Mouse (Mus musculus): ENCODE measurements around the gene Gdpd3. TPM values are rescaled to one million over a fixed set of nuclear protein-coding genes. Genes with fewer than 3 reads are reported as not detected.

The Gdpd3 gene
- total RNA-seq, 2 experiments from 2014 or later: 3.6 to 4.6 TPM

- intact Hi-C loops (cut with DNase I): no loop called here
Measured at GRCm38 (mm10) chr7:126781661-126782370, 15.7 kb downstream of the Gdpd3 start.

GRCm38 (mm10) chr7:126782693-126783092 lies 16.6 kb downstream of the Gdpd3 start:
- DNase-seq: no peak
- intact Hi-C loops (cut with DNase I): no loop called here

More at GRCm38 (mm10) chr7:126781661-126782370, 15.7 kb downstream of the Gdpd3 start:
- no peak for DNase-seq

GRCm38 (mm10) chr7:126784469-126784868 lies 18.3 kb downstream of the Gdpd3 start:
- intact Hi-C loops (cut with DNase I): no loop called here
- no peak for DNase-seq

- intact Hi-C loops (cut with DNase I): no loop called here
- no peak for DNase-seq
Measured at GRCm38 (mm10) chr7:126785056-126785455, 18.9 kb downstream of the Gdpd3 start.

GRCm38 (mm10) chr7:126786142-126786541 lies 20.0 kb downstream of the Gdpd3 start:
- intact Hi-C loops (cut with DNase I): no loop called here

GRCm38 (mm10) chr7:126789141-126789540 lies 23.0 kb downstream of the Gdpd3 start:
- no peak for DNase-seq
- intact Hi-C loops (cut with DNase I): no loop called here

More at GRCm38 (mm10) chr7:126786142-126786541, 20.0 kb downstream of the Gdpd3 start:
- DNase-seq: no peak

- intact Hi-C loops (cut with DNase I): loop anchor here (2.0 kb wide), 1 partner anchor 31 kb away; no protein-coding TSS in a partner anchor
- peak; percentile 98 to 99 for DNase-seq
Measured at GRCm38 (mm10) chr7:126791851-126792720, 26.0 kb downstream of the Gdpd3 start, which contains the start of gene Ppp4c. Gene Ppp4c (minus strand): TSS chr7:126792496.

- DNase-seq: no peak
- intact Hi-C loops (cut with DNase I): loop anchor here (2.0 kb wide), 1 partner anchor 32 kb away; no protein-coding TSS in a partner anchor
Measured at GRCm38 (mm10) chr7:126792721-126793443, 26.7 kb downstream of the Gdpd3 start.

GRCm38 (mm10) chr7:126793456-126794270 lies 27.5 kb downstream of the Gdpd3 start:
- intact Hi-C loops (cut with DNase I): loop anchor here (2.0 kb wide), 1 partner anchor 33 kb away; no protein-coding TSS in a partner anchor
- no peak for DNase-seq

GRCm38 (mm10) chr7:126794271-126794605 lies 28.1 kb downstream of the Gdpd3 start:
- no peak for DNase-seq
- intact Hi-C loops (cut with DNase I): no loop called here

- intact Hi-C loops (cut with DNase I): no loop called here
- DNase-seq: no peak
Measured at GRCm38 (mm10) chr7:126795387-126796317, 29.5 kb downstream of the Gdpd3 start.

GRCm38 (mm10) chr7:126796350-126796932 lies 30.3 kb downstream of the Gdpd3 start:
- DNase-seq: peak in 1 of 2 experiments; percentile 50

GRCm38 (mm10) chr7:126797411-126798126 lies 31.4 kb downstream of the Gdpd3 start, which contains the start of gene Fam57b:
Gene Fam57b (plus strand): TSS chr7:126797668.
- DNase-seq: peak; percentile 73 to 80
- intact Hi-C loops (cut with DNase I): no loop called here

More at GRCm38 (mm10) chr7:126796350-126796932, 30.3 kb downstream of the Gdpd3 start:
- intact Hi-C loops (cut with DNase I): no loop called here

- peak in 1 of 2 experiments; percentile 58 for DNase-seq
Measured at GRCm38 (mm10) chr7:126798127-126799049, 32.3 kb downstream of the Gdpd3 start.

GRCm38 (mm10) chr7:126799050-126799467 lies 32.9 kb downstream of the Gdpd3 start:
- intact Hi-C loops (cut with DNase I): no loop called here
- DNase-seq: peak; percentile 97 to 99

More at GRCm38 (mm10) chr7:126798127-126799049, 32.3 kb downstream of the Gdpd3 start:
- intact Hi-C loops (cut with DNase I): no loop called here

- no peak for DNase-seq
- intact Hi-C loops (cut with DNase I): no loop called here
Measured at GRCm38 (mm10) chr7:126799468-126800268, 33.5 kb downstream of the Gdpd3 start.
